Mouse (Mus musculus) forebrain, postnatal 0 days (tissue): ENCODE results near the gene Ssmem1. TPM values are rescaled to one million over a fixed set of nuclear protein-coding genes. Genes with fewer than 3 reads are reported as not detected.

Source experiments
- ATAC-seq: fragments of 200-750 bp; cut with Nextera tagmentation; 2 replicates; pipeline ENCODE4 v1.8.0; 2017; ENCODE audit warnings: mild to moderate bottlenecking, moderate library complexity
- DNase-seq: peaks from one replicate; pipeline ENCODE4 v3.0.0-alpha.2; 2015
- H3K27ac ChIP-seq: fragments of 300-500 bp; sonication (generic); 2 replicates; pipeline ENCODE4 v1.5.1; 2014; ENCODE audit warnings: low read depth, mild to moderate bottlenecking, antibody characterized with exemption, low read length, moderate library complexity, mixed read lengths
- H3K27me3 ChIP-seq: fragments of 300-500 bp; sonication (generic); 2 replicates; pipeline ENCODE4 v1.6.1; 2014; ENCODE audit warnings: mild to moderate bottlenecking, low read length, mixed read lengths; ENCODE audit not compliant: insufficient read depth
- H3K36me3 ChIP-seq: fragments of 300-500 bp; sonication (generic); 2 replicates; pipeline ENCODE4 v1.6.1; 2014; ENCODE audit warnings: mild to moderate bottlenecking, moderate library complexity; ENCODE audit not compliant: insufficient read depth
- H3K4me1 ChIP-seq: fragments of 300-500 bp; sonication (generic); 2 replicates; pipeline ENCODE4 v1.6.1; 2014; ENCODE audit warnings: antibody characterized with exemption; ENCODE audit not compliant: insufficient read depth
- H3K4me2 ChIP-seq: fragments of 300-500 bp; sonication (generic); 2 replicates; pipeline ENCODE4 v1.6.1; 2014; ENCODE audit warnings: low read depth, mild to moderate bottlenecking, moderate library complexity
- H3K4me3 ChIP-seq: fragments of 300-500 bp; sonication (generic); 2 replicates; pipeline ENCODE4 v1.5.1; 2014; ENCODE audit warnings: low read depth, low read length, mixed read lengths
- H3K9ac ChIP-seq: fragments of 300-500 bp; sonication (generic); 2 replicates; pipeline ENCODE4 v1.6.1; 2014; ENCODE audit warnings: mild to moderate bottlenecking
- H3K9me3 ChIP-seq: fragments of 300-500 bp; sonication (generic); 2 replicates; pipeline ENCODE4 v1.6.1; 2016; ENCODE audit warnings: low read length
- CTCF ChIP-seq: sonication (generic); IDR thresholded peaks from 2 replicates; pipeline ENCODE4 v1.5.1; 2016; ENCODE audit warnings: antibody characterized with exemption, control low read depth, low read depth
- WGBS: fragments of 180-500 bp; shearing (Covaris S2); extraction: QIAGEN DNeasy Blood & Tissue Kit; methylation state at CpG from one replicate; pipeline ENCODE4 v1.1.7; 2014; 5-methylcytosine and 5-hydroxymethylcytosine counted together
- polyA plus RNA-seq: library from polyadenylated mRNA; unstranded; fragments of >200 nt; fragmentation: Nextera tagmentation; extraction: Ambion mirVana; gene quantifications from 2 replicates; pipeline ENCODE4 v1.2.1, GENCODE M21; 2015
- total RNA-seq: library from RNA; depleted of rRNA; stranded (reverse); fragments of >200 nt; gene quantifications from 2 replicates; pipeline ENCODE4 v1.2.3, GENCODE M21; 2014

Gene Ssmem1
- total and polyA plus RNA-seq, 2 experiments from 2014 or later, result 0.95 TPM; not detected in 1

DNA sequence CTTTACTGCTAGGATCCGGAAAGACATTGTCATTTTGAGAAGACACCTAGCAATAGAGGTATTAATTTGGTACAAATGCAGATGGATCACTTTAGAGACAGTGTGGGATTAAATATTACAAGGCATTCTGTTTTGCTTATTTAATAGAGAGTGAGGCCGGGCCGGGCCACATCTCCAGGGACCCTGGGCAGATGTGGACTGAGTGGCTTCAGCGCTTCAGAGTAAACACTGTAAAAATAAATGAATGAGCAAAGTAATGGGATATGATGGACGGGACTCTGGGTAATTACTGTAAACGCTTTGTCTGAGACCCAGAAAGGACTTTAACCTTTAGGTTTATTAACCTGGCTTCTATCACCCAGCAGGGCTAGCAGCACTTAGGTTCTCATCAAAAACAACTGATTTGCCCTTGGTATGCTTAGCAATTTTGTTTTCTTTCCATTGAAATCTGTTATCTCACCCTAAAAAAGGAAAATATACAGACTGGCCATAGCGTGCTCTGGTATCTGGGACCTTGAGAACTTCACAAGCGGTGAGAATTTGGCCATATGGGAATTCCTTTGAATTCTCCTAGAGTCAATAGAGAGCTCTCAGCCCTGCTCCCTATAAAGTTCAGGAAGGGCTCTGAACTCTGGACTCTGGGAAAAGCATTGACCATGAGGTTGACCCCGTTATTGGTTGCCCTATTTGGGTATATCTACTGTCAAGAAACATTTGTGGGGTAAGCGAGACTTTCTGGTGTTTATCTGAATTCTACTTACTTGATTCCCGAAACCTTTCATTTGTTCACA, 31.6 kb downstream of the Ssmem1 start, which contains the start of gene Cpa2:
Gene Cpa2 (plus strand): TSS at position 574 of the 791 bp plus-strand sequence.
- H3K4me2 ChIP-seq, result no peak within 1 kb of the TSS
- no peaks in the 10 kb centered on the region for H3K27me3 ChIP-seq
- H3K4me1 ChIP-seq, result no peaks in the 10 kb centered on the region
- ATAC-seq, result no peak
- no peaks in the 10 kb centered on the region for H3K9me3 ChIP-seq
- no peak within 1 kb of the TSS for H3K9ac ChIP-seq
- no peaks in the 10 kb centered on the region for H3K36me3 ChIP-seq
- H3K4me3 ChIP-seq, result no peak within 1 kb of the TSS
- WGBS, result 87% methylated on average over 11 of the region's 11 CpGs
- no peak within 1 kb of the TSS for H3K27ac ChIP-seq
- DNase-seq, result no peak
- TF ChIP-seq CTCF, result no peak

DNA sequence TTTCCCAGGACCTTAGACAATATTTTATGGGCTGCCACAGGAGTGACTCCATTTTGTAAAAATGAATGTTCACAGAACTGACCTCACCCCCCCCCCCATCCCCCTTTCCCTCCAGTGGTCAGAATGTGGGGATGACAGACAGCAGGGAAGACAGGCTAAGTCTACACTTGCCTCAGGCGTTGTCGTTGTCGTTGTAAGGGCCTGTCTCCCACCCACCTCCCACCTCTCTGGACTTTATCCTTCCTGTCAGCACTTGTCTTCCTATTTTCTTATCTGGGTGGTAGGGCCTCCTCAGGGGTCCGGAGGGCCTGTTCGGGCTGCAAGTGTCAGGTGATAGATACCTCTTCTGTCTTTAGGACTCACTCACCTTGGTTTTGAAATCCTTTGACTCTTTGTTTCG, 32.6 kb downstream of the Ssmem1 start:
- H3K4me1 ChIP-seq, result peaks cover 8% of the 10 kb centered on the region; the same call in 1 of the 2 replicates
- no peaks in the 10 kb centered on the region for H3K9me3 ChIP-seq
- WGBS, result 85% methylated on average over 6 of the region's 6 CpGs
- no peak overlapping the region for H3K4me2 ChIP-seq
- DNase-seq (no peak), ATAC-seq (no peak)
- no peak overlapping the region for H3K27ac ChIP-seq
- no peak for TF ChIP-seq CTCF
- no peaks in the 10 kb centered on the region for H3K27me3 ChIP-seq
- H3K36me3 ChIP-seq, result no peaks in the 10 kb centered on the region
- H3K4me3 ChIP-seq, result no peak overlapping the region
- no peak overlapping the region for H3K9ac ChIP-seq

DNA sequence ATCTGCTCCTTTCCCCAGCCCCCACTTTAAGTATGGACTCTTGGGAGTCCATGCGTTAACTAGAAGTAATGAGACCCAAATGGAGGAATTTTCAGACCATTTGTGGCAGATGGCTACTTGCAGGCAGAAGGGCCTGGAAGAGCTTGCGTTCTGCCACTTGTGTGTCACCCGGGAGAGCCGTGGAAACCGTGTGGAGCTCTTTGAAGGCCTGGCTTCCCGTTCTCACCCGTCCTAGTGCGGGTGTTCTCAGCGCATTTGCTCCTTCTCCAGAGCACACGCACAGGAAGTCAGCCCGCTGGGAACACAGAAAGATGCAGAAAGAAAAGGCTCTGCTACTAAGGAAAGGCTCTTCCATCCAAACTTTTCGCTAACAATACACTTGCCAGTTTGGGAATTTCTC, 33.4 kb downstream of the Ssmem1 start:
- Histone ChIP-seq H3K4me3 (no peak overlapping the region), H3K27ac (no peak overlapping the region), H3K36me3 (no peaks in the 10 kb centered on the region), H3K4me1 (peaks cover 11% of the 10 kb centered on the region; the same call in 1 of the 2 replicates), H3K9me3 (no peaks in the 10 kb centered on the region), H3K27me3 (no peaks in the 10 kb centered on the region), H3K9ac (no peak overlapping the region), H3K4me2 (no peak overlapping the region)
- DNase-seq (no peak), ATAC-seq (no peak)
- WGBS, result 54% methylated on average over 12 of the region's 12 CpGs
- no peak for TF ChIP-seq CTCF

DNA sequence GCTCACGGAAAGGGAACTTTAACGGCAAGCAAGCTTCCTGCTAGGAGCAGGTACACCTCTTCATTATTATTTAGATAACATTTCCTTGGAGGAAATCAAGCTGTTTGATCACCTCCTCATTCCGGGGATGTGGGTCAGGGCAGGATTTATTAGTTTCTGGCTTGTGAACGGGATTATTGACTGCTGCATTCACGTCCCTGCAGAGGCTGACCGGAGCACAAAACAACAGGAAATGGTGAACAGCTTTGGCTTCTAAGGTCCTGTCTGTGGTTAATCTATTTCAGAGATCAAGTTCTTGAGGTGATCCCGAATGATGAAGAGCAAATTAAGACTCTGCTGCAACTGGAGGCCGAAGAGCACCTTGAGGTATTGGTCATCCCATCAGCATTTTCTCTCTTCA, 34.2 kb downstream of the Ssmem1 start:
- no peak overlapping the region for H3K9ac ChIP-seq
- 35% methylated on average over 8 of the region's 8 CpGs for WGBS
- TF ChIP-seq CTCF, result no peak
- no peaks in the 10 kb centered on the region for H3K36me3 ChIP-seq
- H3K4me2 ChIP-seq, result no peak overlapping the region
- H3K27ac ChIP-seq, result no peak overlapping the region
- ATAC-seq, result no peak
- DNase-seq, result no peak
- no peaks in the 10 kb centered on the region for H3K27me3 ChIP-seq
- H3K4me3 ChIP-seq, result no peak overlapping the region
- H3K9me3 ChIP-seq, result no peaks in the 10 kb centered on the region
- H3K4me1 ChIP-seq, result peaks cover 16% of the 10 kb centered on the region

DNA sequence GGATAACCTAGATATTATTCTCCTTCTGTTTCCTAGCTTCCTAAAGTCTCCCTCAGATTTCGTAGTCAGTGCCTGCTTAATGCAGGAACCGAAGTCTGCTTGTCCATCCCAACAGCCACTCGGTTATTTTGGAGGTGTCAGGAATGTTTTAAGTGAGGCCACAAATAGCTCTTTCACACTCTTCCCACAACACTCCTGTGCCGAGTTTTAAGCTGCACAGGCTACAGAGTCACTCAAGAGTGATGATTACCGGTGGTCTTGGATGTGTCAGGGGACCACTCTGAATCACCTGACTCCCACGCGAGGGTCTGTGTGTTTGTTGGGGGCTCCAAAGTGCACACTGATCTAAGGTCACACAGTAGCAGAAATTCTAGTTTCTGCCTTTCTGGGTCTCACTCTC, 36.0 kb downstream of the Ssmem1 start:
- Histone ChIP-seq H3K9me3 (no peaks in the 10 kb centered on the region), H3K4me1 (peaks cover 20% of the 10 kb centered on the region), H3K36me3 (no peaks in the 10 kb centered on the region), H3K9ac (no peak overlapping the region), H3K4me3 (no peak overlapping the region), H3K4me2 (no peak overlapping the region), H3K27me3 (no peaks in the 10 kb centered on the region), H3K27ac (no peak overlapping the region)
- no peak for ATAC-seq
- no peak for TF ChIP-seq CTCF
- no peak for DNase-seq
- WGBS, result 83% methylated on average over 7 of the region's 7 CpGs

DNA sequence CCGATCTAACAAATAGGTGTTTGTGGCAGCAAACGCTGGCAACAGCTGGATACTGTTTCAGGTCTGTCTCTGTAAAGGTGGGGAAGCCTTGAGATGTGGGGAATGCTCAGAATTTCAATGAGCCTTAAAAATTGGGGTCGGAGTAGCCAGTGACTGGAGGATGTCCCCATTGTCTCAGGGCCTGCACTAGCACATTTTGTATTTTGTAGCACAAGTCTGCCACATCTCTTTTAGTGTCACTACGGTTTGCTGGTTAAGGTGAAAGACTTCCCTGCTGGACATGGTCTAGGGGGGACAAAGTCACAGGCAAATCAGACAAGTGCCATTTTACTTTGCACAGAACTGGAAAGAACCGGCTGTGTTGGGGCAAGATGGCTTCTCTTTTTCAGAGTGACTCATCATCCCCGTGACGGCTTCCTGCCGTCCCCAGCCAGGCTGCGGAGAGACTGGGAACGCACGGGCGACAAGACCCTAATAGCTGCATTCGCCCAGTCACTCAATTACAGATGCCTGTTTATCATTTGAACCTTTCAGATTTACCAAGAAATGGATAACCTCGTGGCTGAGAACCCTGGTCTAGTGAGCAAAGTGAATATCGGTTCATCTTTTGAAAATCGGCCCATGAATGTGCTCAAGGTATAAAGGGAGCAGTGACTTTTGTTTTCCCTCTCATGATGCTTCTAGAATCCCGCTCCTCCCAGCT, 37.1 kb downstream of the Ssmem1 start:
- Histone ChIP-seq H3K27ac (peak overlapping the region; percentile 88), H3K9me3 (no peaks in the 10 kb centered on the region), H3K36me3 (no peaks in the 10 kb centered on the region), H3K4me3 (peak overlapping the region; percentile 22), H3K9ac (peak overlapping the region; percentile 36), H3K4me2 (peak overlapping the region; percentile 53), H3K27me3 (no peaks in the 10 kb centered on the region), H3K4me1 (peaks cover 28% of the 10 kb centered on the region)
- ATAC-seq (peak; percentile 75), DNase-seq (peak; percentile 80)
- 8% methylated on average over 17 of the region's 17 CpGs for WGBS
- TF ChIP-seq CTCF, result no peak

DNA sequence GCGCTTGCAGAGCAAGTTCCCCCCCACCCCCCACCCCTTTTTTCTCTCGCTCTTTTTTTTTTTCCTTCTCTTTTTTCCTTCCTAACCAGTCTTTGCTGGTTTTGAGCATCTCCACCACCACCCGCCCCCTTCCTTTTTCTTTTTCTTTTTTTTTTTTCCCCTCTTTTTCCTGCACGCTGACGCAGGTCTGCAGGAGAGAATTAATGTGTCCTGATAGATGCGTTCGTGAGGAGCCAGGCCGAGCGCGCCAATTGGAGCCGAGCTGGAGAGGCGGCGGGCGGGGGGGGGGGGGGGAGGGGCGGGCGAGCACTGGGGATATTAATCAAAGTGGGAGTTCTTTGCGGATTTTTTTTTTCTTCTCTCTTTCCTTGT, 37.6 kb downstream of the Ssmem1 start:
- peak; percentile 78 for DNase-seq
- Histone ChIP-seq H3K27me3 (no peaks in the 10 kb centered on the region), H3K4me2 (peak overlapping the region; percentile 53), H3K36me3 (no peaks in the 10 kb centered on the region), H3K9me3 (no peaks in the 10 kb centered on the region), H3K9ac (peak overlapping the region; percentile 36), H3K4me3 (peak overlapping the region; percentile 22), H3K4me1 (peaks cover 32% of the 10 kb centered on the region), H3K27ac (peak overlapping the region; percentile 88)
- ATAC-seq, result peak; percentile 36; the same call in 1 of the 2 replicates
- WGBS, result 3% methylated on average over 17 of the region's 17 CpGs
- no peak for TF ChIP-seq CTCF
